15 mouse cellular contexts compared by ENCODE assay signal in genomic region chr1:194032603-194033002, GRCm38 (mm10).
"Had no signal": no experiment of that assay in that cellular context is flagged by ENCODE, and none has a peak within 500 bp of the region (broad histone marks: within the 10 kb centered on the region; RNA-seq: fewer than 3 reads in every experiment).

No protein-coding gene starts in this region.

- H3K4me3 ChIP-seq: midbrain, embryonic 10.5 days; midbrain, embryonic 12.5 days; neural tube, embryonic 12.5 days had no signal

- H3K9ac ChIP-seq: lung, embryonic 14.5 days; midbrain, embryonic 12.5 days; neural tube, embryonic 12.5 days had no signal

- H3K4me2 ChIP-seq: lung, embryonic 14.5 days; midbrain, embryonic 12.5 days; neural tube, embryonic 12.5 days had no signal

- H3K27me3 ChIP-seq: neural tube, embryonic 12.5 days had no signal

- H3K9me3 ChIP-seq: midbrain, embryonic 10.5 days; midbrain, embryonic 12.5 days; neural tube, embryonic 12.5 days had no signal

- ATAC-seq: midbrain, embryonic 16.5 days had no signal

- DNase-seq: lung, adult 18-20 months; lung, embryonic 14.5 days; lung, postnatal 10 days; lung, postnatal 4 days; midbrain, embryonic 14.5 days; right cerebral cortex, postnatal 14 days; right cerebral cortex, postnatal 4 days; spleen, adult 18-20 months; thymus, adult 2 months; thymus, postnatal 25 days; thymus, postnatal 4 days had no signal

- H3K36me3 ChIP-seq: midbrain, embryonic 10.5 days; midbrain, embryonic 12.5 days; neural tube, embryonic 12.5 days had no signal

- H3K27ac ChIP-seq: midbrain, embryonic 12.5 days; neural tube, embryonic 12.5 days had no signal
